Mouse (Mus musculus) naive thymus-derived CD4-positive, alpha-beta T cell, adult 2 months (primary cell): ENCODE data around the gene Gm11042.

Experiments
- DNase-seq: peaks from one replicate; pipeline ENCODE4 v3.0.0-alpha.2; 2011; ENCODE audit warnings: low read depth

Gm11042 gene

DNA sequence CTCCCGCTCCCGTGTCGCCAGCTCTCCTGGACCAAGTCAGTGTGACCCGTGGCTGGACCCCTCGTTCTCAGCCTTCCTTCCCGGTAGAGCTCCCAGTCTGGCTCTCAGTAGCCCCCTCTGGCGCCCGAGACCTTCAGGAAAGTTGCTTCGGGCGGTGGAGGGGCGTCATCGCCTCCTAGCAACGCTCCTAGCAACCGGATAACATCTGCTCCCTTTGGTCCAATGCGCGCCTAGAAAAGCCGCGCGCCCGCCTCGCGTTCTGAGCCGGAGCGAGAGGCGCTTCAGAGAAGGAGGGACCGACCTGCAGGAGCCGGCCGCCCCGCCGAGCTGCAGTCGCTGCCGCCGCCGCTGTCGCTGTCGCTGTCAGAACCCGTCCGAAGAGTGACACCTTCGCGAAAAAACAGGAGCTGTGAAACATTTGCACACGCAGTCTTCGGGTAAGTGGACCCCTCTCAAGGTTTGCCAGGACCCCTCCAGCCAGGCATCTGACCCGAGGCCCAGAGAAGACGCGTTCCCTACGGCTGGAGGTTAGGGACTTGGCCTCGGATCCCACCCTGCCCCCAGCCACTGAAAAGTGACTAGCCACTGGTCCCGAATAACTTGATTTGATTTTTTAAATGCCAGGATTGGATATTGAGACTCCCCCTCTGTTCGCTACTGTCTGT lies 32.0 kb downstream of the Gm11042 start:
- DNase-seq: no peak

- DNase-seq: no peak
Observed at GRCm38 (mm10) chr12:74282846-74283245, 33.3 kb downstream of the Gm11042 start.

DNA sequence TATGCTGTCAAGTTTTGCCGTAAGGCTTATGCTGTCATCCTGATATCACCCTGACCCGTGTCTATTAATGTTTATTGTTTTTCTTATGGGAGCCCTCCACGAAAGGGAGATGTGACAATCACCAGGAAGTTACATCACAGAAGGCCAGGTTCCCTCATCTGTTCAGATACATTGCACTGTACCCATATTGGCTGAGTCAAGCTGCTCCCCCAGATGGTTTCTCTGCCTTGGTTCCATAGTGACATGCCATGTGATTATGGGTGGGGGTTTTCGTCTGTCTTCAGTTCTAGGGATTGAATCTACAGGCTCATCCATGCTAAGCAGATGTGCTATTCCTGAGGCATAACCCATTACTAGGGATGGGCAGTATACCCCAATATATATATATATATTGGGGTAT lies 34.8 kb downstream of the Gm11042 start:
- DNase-seq: no peak

DNA sequence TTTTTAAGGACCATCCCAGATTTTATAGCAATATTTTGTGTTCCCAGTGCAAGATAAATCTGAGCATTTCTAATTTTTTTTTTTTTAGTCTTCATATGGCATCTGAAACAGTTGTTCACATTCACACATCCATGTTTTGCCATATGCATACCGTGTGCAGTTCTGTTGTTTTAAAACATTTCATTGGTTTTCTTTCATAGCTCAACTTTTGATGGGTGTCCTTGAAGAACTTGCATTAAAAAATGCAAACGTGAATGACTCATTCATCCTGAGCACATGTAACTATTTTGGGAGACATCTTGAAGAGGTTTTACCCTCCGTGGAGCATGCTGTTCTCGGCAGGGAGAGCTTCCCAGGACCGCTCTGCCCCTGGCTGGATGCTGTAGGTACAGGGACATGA lies 38.9 kb downstream of the Gm11042 start:
- DNase-seq: no peak

DNA sequence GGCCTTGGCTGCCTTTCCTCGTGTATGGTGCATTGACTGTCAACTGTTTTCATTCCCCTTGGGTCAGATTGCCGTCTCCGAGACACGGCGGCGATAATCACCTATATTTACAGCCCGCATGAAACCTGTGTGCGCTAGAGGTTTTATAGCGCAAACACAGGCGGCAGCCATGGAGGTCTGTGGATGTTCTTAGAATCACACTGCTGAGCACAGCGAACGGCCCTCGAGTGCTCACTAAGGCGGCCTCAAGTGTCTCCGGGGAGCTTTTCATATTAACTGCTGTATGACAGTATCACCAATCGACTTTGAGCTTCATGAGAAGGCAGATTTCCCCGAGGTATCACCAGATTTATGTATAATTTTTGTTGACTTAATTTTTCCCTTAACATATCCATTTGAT lies 43.6 kb downstream of the Gm11042 start:
- no peak for DNase-seq

- no peak for DNase-seq
Observed at GRCm38 (mm10) chr12:74268644-74269285, 47.4 kb downstream of the Gm11042 start.

GRCm38 (mm10) chr12:74267049-74267448 lies 49.1 kb downstream of the Gm11042 start:
- no peak for DNase-seq
